Mouse (Mus musculus) thymus, adult 2 months (tissue): ENCODE results near the gene Dnah9. TPM values are rescaled to one million over a fixed set of nuclear protein-coding genes. Genes with fewer than 3 reads are reported as not detected.
A peak's percentile ranks its signal among the peaks of the same experiment; 100 is the strongest.

Source experiments
- DNase-seq: peaks from one replicate; pipeline ENCODE4 v3.0.0; 2021
- H3K27ac ChIP-seq: fragments of 200-500 bp; 2 replicates; pipeline ENCODE4 v1.5.1; 2012; ENCODE audit warnings: low read length, control low read depth; ENCODE audit not compliant: control insufficient read depth, insufficient read depth
- H3K27me3 ChIP-seq: fragments of 200-500 bp; 2 replicates; pipeline ENCODE4 v1.6.1; 2012; ENCODE audit warnings: mild to moderate bottlenecking, low read length, moderate library complexity, mixed read lengths; ENCODE audit not compliant: control insufficient read depth, insufficient read depth
- H3K36me3 ChIP-seq: fragments of 200-500 bp; 2 replicates; pipeline ENCODE4 v1.6.1; 2012; ENCODE audit warnings: mild to moderate bottlenecking, low read length, moderate library complexity; ENCODE audit not compliant: control insufficient read depth, insufficient read depth
- H3K4me1 ChIP-seq: fragments of 200-500 bp; replicated peaks from 2 replicates; pipeline ENCODE4 v1.6.1; 2012; ENCODE audit warnings: low read length; ENCODE audit not compliant: control insufficient read depth, insufficient read depth
- H3K4me3 ChIP-seq: fragments of 200-500 bp; 2 replicates; pipeline ENCODE4 v1.5.1; 2012; ENCODE audit warnings: mild to moderate bottlenecking, low read length, control low read depth, moderate library complexity; ENCODE audit not compliant: control insufficient read depth, insufficient read depth
- CTCF ChIP-seq: fragments of 200-500 bp; IDR thresholded peaks from 2 replicates; pipeline ENCODE4 v1.5.1; 2012; ENCODE audit warnings: mild to moderate bottlenecking, control low read depth, low read length, moderate library complexity, borderline replicate concordance; ENCODE audit not compliant: control insufficient read depth, poor library complexity, insufficient read depth; ENCODE audit errors: extremely low read depth
- POLR2A ChIP-seq: fragments of 200-500 bp; IDR thresholded peaks from 2 replicates; pipeline ENCODE4 v1.6.1; 2012; ENCODE audit warnings: mild to moderate bottlenecking, low read length, control low read depth, moderate library complexity; ENCODE audit not compliant: control insufficient read depth, poor library complexity, insufficient read depth; ENCODE audit errors: extremely low read depth
- WGBS: fragments of 180-500 bp; shearing (Covaris S2); methylation state at CpG from one replicate; pipeline ENCODE4 v1.1.7; 2018; 5-methylcytosine and 5-hydroxymethylcytosine counted together
- polyA plus RNA-seq: library from polyadenylated mRNA; depleted of rRNA; stranded (reverse); fragments of >200 nt; gene quantifications from 2 replicates; pipeline ENCODE4 v1.2.3, GENCODE M21; 2012

The Dnah9 gene
- polyA plus RNA-seq, 1 experiment, result 2.8 TPM

DNA sequence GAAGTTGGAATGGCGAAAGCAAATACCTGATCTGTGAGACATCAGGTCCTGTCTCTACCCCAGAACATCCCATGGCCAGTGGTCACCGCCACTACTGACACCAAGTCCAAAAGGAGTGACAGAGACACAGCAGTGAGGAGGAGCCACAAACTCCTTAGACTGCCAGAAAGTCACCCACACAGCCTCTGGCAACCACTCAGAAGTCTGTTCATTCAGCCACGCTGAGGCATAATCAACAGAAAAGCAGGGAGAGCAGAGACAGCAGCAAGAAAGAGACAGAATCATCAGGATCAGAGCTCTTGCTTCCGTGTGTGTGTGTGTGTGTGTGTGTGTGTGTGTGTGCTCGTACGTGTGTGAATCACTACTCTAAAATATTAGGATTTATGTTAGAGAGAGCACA is 33.5 kb downstream of the Dnah9 start:
- no peak overlapping the region for H3K27ac ChIP-seq
- no peaks in the 10 kb centered on the region for H3K4me1 ChIP-seq
- H3K36me3 ChIP-seq, result no peaks in the 10 kb centered on the region
- no peaks in the 10 kb centered on the region for H3K27me3 ChIP-seq
- 93% methylated on average over 6 of the region's 6 CpGs for WGBS
- TF ChIP-seq CTCF (no peak), POLR2A (no peak)
- DNase-seq, result no peak
- no peak overlapping the region for H3K4me3 ChIP-seq

DNA sequence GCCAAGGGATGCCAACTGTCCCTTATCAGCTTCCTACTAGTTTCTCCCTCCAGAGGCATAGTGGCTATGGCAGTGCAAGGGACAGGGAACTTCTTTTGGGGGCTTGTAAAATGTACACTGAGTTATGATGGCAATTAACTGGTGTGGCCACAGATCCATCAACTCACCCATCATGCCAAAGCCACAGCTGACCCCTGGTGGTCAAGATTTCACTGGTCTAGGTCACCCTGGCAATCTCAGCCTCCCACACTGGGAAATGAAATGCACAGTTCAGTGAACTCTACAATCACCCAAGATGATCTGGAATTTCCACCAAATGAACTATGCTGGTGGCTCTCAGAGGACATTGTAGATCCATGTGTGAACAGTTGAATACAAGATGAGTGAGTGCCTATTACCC is 42.2 kb downstream of the Dnah9 start:
- TF ChIP-seq POLR2A (no peak), CTCF (no peak)
- Histone ChIP-seq H3K27me3 (no peaks in the 10 kb centered on the region), H3K4me1 (no peaks in the 10 kb centered on the region), H3K36me3 (no peaks in the 10 kb centered on the region), H3K4me3 (no peak overlapping the region), H3K27ac (no peak overlapping the region)
- DNase-seq, result no peak

DNA sequence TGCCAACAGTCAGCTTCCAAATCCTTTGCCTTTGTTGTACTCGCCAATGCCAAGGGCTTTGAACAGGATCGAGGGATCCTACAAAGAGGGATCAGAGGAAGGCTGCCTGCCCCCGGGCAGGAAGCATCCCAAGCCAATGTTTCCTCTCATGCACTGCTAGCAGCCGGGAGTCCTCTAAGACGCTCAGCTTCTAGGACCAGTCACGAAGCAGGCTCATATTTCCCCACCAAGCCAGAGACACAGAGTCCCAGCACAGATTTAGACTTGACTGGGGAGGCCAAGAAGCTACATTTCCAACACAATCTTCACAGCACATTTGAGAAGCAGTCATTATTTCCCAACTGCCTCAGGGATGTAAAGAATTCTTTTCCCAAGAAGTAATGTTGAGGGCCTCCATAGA is 43.9 kb downstream of the Dnah9 start:
- no peak overlapping the region for H3K27ac ChIP-seq
- H3K4me1 ChIP-seq, result no peaks in the 10 kb centered on the region
- WGBS, result 55% methylated on average over 6 of the region's 6 CpGs
- H3K36me3 ChIP-seq, result no peaks in the 10 kb centered on the region
- no peak for TF ChIP-seq POLR2A
- DNase-seq, result no peak
- H3K27me3 ChIP-seq, result no peaks in the 10 kb centered on the region
- H3K4me3 ChIP-seq, result no peak overlapping the region

DNA sequence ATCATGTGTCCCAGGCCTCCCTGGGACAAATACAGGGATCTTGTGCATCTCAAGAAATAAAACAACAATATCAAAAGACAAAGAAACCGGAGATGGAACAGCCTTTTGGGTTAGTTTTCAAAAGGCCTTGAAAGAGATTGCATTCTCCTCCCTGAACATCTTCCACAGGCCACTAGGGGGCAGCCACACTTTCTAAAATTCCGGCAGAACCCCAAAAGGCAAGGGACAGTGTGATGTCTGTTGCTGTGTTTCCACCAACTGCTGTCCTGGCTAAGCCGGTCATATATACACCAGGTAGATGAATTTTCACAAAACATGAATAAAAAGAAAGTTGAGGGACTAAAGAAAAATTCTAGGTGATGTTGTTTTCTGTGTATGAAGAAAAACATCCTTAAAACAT is 46.3 kb downstream of the Dnah9 start:
- WGBS, result 23% methylated on average over 3 of the region's 3 CpGs
- H3K4me1 ChIP-seq, result no peaks in the 10 kb centered on the region
- no peak overlapping the region for H3K27ac ChIP-seq
- no peak overlapping the region for H3K4me3 ChIP-seq
- TF ChIP-seq POLR2A, result no peak
- TF ChIP-seq CTCF, result no peak
- H3K27me3 ChIP-seq, result no peaks in the 10 kb centered on the region
- peak; percentile 3 for DNase-seq
- no peaks in the 10 kb centered on the region for H3K36me3 ChIP-seq

DNA sequence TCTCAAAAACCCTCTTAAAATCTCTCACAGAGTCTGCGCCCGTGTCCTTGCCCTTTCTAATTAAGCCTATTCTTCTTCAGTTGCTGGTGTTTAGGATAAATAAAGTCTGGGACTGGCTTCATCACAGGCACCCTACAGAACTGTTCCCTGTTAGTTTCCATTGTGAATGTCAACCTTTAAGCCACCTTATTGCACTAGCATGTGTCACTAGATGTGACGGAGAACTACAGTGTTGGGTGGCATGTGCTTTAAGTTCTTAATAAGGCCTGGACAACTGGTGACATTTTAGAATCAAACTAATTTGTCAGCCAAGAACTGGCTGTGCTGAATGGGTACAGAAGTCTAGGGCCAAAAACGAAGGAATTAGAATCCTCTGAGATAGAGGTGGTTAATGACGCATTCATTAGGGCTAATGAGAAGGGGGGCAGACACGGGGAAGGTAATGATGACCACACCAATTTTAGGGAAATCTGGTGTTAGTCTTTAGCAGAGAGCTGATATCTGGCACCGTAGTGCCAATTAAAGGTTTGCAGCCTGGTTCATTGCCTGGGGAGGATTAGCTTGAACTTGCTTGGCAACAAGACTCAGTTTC is 84.6 kb downstream of the Dnah9 start:
- 85% methylated on average over 7 of the region's 7 CpGs for WGBS
- H3K27ac ChIP-seq, result no peak overlapping the region

DNA sequence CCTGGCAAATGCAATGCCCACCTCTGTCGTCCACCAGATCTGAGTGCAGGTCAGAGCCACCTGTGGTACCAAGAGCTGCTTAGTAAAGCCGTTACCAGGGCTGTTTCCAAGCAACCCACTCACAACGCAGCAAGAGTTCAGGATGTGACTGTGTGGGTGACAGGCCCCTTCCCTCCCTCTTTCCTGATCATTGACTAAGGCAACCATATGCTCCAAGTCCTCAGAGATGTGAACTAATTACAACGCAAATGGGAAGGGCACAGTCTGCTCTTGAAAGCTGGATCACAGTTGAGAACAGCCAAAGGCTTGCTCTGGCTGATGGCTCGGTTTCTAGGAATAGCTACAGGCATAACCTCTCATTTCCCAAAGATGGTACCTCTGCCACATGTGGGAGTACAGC is 95.4 kb downstream of the Dnah9 start:
- no peak for TF ChIP-seq POLR2A
- TF ChIP-seq CTCF, result no peak
- no peaks in the 10 kb centered on the region for H3K27me3 ChIP-seq
- H3K27ac ChIP-seq, result no peak overlapping the region
- H3K36me3 ChIP-seq, result no peaks in the 10 kb centered on the region
- H3K4me3 ChIP-seq, result no peak overlapping the region
- 75% methylated on average over 5 of the region's 5 CpGs for WGBS
- DNase-seq, result no peak
- H3K4me1 ChIP-seq, result no peaks in the 10 kb centered on the region

More for the DNA sequence above, 84.6 kb downstream of the Dnah9 start:
- Histone ChIP-seq H3K4me1 (no peaks in the 10 kb centered on the region), H3K27me3 (no peaks in the 10 kb centered on the region), H3K4me3 (no peak overlapping the region), H3K36me3 (no peaks in the 10 kb centered on the region)
- DNase-seq, result no peak
- TF ChIP-seq CTCF (no peak), POLR2A (no peak)

DNA sequence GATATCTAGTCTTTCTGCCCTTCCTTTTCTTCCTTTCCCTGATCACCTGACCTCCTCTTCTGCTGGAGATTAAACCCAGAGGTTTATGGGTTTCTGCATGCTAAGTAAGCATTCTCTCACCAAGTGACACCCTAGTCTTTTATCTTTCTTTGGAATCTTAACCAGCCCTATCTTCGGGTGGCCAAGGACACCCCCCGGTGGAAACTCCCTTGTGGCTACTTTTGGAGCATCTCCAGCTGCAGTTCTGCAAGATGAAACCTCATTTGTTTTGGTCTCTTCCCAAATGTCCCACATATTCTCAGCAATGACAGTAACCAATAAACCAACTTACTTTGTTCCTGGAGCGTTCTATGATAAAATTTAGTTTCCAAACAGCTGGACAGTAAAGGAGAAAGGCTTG is 109.4 kb downstream of the Dnah9 start:
- no peak for DNase-seq
- Histone ChIP-seq H3K4me1 (no peaks in the 10 kb centered on the region), H3K27me3 (no peaks in the 10 kb centered on the region), H3K4me3 (no peak overlapping the region), H3K27ac (no peak overlapping the region), H3K36me3 (no peaks in the 10 kb centered on the region)
- TF ChIP-seq CTCF, result no peak
- no peak for TF ChIP-seq POLR2A
- WGBS, result 69% methylated on average over 3 of the region's 3 CpGs
